Mouse (Mus musculus): ENCODE measurements at regions not wholly inside any gene's neighbourhood (a gene's known extent, or its start where the extent isn't known, plus 50 kb on each side); places are given as distances from the start of the nearest gene placed in this dataset.

GRCm38 (mm10) chr16:5536515-5536972, 280.8 kb upstream of the Eef2kmt start:
- no peak for DNase-seq

DNA sequence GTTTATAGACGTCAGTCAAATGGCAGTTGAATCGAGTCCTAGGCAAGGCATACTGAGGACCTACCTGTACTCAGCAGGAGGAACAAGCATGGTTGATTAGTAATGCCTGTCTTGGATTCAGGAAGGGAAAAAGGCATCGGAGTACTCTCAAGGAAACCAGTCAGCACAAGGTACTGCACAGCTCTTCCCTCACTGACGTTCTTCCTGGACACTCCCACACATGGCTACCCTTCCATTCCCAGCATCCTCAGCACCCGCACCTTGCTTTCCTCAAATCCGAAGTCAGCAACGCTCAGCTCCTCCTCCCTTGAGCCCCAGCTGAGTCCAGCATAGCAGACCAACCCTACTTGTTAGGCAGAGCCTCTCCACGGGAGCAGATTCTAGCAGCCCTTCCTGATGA, 279.6 kb upstream of the Eef2kmt start:
- no peak for DNase-seq

- peak; percentile 37 for DNase-seq
Measured at GRCm38 (mm10) chr16:5534862-5535261, 279.1 kb upstream of the Eef2kmt start.

DNA sequence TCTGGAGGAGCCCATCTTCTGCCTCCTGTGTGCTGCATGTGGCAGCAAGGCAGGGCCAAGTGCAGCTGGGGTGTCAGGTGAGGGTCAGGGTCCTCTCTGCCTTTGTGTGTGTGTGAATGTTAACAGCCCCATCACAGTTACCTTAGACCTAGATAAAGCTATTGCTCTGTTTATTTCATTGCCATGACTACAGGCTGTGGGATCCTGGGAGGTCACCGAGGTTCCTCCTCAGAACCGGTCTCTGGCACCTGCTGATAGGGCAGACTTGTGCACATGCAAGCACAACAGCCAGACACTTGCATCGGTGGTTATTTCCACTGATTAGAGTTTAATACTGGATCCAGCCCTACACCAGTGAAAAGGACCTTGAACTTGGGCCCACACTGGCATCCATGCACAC, 278.6 kb upstream of the Eef2kmt start:
- DNase-seq: no peak

GRCm38 (mm10) chr16:5532281-5532680, 276.5 kb upstream of the Eef2kmt start:
- no peak for DNase-seq

GRCm38 (mm10) chr16:5529823-5530222, 274.0 kb upstream of the Eef2kmt start:
- no peak for DNase-seq

DNA sequence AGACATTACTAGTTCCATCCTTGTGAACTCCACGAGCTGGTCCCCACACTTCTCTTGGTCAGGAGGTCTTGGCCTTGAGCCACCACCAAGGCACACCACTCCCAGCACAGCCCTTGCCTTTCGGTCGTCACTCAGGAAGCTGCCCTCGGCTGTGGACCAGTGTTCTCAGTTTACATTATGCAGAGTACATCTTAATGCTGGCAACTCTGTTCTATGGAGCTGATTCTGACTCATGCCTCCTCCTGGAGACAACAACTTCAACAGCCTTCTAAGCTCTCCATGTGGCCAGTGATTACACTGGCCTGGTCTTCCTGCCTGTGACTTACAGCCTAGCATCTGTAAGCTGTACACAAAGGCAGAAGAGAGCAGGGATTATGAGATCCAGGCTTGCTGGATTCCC, 272.2 kb upstream of the Eef2kmt start:
- no peak for DNase-seq

GRCm38 (mm10) chr16:5524375-5524774, 268.6 kb upstream of the Eef2kmt start:
- no peak for DNase-seq

DNA sequence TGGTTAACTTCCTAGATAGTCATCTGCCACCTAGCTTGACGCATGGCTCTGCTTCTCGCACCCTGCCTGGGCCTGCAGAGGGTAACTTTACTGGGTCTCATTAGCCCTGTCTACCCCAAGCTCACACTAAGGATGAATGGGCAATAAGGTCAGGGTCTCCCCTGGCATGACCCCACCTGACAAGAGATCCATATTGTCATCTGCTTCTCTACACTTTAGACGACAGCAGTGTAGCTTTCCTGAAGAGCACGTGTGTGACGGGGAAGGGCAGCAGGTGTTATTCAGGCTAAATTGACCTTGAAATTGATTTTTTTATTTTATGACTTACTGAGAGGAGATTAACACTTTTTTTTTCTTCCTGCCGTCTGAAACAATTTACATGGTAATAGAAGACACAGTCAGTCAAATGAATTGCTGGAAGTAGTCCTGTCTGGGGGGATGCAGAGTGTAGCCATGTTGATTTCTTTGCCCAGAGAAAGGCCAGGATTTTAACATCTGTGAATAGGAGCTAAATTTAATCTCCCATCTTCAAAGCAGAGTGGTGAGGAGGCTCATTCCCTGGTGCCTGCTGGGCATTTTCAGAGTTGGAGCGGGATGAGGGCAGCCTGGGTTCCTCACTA, 267.7 kb upstream of the Eef2kmt start:
- DNase-seq: no peak

- no peak for DNase-seq
Measured at GRCm38 (mm10) chr16:5517746-5518145, 262.0 kb upstream of the Eef2kmt start.

DNA sequence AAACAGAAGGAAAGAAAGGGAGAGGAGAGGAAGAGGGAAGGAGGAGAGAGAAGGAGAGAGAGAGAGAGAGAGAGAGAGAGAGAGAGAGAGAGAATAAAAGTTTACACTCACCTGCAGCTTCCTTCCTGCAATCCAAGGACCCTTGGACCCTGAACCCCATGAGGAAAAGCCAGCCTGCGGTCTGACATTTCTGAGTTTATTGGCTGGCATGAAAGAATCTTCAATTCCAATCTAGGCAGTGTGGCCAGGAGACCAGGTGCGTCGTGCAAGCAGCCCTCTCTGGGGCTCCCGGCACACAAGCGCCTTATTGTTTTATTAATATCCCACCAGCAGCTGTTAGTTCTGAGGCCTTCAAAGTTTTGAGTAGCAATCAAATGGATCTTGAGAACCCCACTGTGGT, 260.1 kb upstream of the Eef2kmt start:
- DNase-seq: no peak

- DNase-seq: no peak
Measured at GRCm38 (mm10) chr16:5507261-5507660, 251.5 kb upstream of the Eef2kmt start.

DNA sequence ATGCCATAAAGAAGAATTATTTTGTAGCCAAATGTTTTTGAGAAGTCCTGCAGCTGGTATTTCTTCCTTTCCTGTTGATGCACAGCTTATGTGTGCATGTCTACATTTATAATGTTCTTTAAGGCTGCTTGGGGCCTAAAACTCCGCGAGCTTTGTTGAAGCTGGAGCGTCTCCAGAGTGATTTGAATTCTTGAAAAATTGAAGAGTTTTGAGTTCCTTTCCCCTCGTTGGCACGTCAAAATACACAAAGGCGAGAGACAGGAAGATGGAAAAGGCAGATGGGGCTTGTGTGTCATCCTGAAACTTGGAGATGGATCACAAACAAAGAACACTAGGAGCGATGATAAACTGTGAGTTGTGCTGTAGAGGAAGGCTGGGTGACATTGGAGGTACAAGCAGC, 246.2 kb upstream of the Eef2kmt start:
- DNase-seq: no peak

DNA sequence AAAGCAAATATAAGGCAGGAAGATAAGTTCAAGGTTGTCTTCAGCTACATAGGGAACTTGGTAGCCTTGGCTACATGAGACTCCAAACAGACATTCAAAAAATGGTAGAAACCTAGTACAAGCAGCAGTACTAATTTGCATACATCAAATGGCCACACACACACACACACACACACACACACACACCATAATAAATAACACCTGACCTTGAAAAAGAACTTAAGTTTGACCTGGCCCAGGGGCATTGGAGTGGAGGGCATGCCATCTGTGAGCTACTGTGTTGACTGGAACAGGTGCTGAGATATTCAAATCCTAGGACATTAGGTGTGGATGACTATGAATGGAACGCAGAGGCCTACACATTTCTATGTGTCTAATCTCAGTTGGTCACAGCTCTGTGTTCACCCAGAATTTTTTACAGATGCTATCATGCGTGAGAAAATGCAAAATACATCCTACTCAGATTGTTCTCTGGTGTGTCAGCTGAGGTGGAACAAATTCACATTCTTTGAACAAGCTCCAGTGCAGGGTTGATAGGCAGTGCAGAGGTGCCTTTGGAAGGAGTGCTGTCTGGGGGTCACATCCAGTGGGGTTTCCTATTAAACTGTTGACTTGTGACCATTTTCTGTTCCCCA, 240.4 kb upstream of the Eef2kmt start:
- no peak for DNase-seq

DNA sequence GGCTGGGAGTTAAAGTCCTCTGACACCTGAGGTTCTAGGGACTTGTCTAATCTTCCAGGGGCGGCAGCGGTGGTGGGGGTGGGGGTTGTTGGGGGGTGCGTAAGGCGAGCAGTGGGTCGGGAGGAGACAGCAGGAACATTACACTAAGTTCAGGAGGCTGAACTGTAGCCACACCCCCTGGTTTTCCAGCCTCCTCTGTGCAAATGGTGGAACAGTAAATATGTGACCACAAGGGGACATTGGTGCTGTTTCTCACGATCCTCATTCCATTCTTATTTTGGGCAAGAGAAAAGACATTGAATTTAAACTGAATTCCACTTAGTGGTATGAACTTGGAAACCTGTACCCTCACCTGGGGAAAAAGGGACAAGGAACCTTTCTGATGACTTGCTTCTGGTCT, 237.6 kb upstream of the Eef2kmt start:
- DNase-seq: no peak

GRCm38 (mm10) chr16:5487259-5487658, 231.5 kb upstream of the Eef2kmt start:
- DNase-seq: no peak

GRCm38 (mm10) chr16:5483337-5483736, 227.6 kb upstream of the Eef2kmt start:
- DNase-seq: no peak

GRCm38 (mm10) chr16:5480148-5480547, 224.4 kb upstream of the Eef2kmt start:
- no peak for DNase-seq

DNA sequence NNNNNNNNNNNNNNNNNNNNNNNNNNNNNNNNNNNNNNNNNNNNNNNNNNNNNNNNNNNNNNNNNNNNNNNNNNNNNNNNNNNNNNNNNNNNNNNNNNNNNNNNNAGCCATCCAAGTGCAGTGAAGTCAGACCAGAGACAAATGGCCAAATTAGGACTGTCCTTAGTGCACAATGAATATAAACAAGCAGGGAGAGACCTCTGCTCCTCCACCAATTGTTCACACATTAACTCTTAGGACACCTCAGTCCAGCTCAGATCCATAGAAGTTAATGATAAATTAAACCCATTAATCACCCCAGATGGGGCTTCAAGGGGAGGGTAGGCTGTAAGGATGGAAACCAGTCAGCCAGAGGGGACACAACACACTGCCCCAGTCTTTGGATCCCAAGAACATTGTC, 223.2 kb upstream of the Eef2kmt start:
- no peak for DNase-seq

GRCm38 (mm10) chr16:5471321-5471720, 215.5 kb upstream of the Eef2kmt start:
- peak; percentile 57 for DNase-seq

GRCm38 (mm10) chr16:5467587-5467986, 211.8 kb upstream of the Eef2kmt start:
- peak; percentile 49 for DNase-seq

DNA sequence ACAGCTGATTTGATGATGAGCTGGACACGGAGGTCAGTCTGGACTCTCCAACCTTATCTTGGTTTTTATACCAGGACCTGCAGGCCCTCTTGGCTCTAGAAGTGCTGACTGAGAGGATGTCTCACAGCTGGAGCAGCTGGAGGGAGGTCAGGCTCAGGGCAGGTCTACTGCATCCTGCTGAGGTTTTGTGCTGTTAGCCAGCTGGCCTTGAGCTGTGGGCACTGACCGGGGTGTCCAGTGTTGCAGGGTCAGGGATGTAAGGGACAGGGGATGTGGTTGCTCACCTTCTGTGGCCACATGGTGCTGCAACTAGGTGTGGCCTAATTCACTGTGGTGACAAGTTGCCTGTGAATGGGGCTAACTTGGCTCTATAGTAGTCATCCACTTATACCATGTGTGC, 211.0 kb upstream of the Eef2kmt start:
- no peak for DNase-seq

DNA sequence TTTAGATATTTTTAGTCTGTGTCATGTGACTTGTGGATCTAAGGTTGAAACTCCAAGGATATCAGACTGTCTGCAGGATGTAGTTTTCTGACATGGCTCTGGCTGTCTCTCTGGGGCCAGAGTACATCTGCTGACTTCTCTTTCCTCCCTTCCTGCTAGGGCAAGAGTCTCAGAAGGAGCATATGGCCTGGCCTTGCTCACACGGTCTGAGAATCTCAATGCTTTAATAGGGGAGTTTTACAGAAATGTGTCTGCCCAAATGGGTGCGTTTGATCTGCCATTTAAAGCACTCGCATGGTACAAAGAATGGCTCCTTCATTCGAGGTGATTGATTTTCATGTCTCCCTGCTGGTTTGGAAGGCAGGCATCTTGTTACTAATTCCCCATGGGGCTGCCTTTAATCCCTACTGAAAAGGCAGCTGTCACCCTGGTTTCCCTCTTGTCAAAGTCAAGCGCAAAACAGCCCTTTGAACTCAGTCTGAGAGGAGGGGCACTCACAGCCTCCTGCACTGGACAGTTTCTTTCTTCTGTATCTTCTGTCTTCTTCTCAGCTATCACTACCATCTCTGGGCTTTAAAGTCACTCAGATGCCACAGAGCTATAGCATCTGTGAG, 199.7 kb upstream of the Eef2kmt start:
- DNase-seq: no peak

DNA sequence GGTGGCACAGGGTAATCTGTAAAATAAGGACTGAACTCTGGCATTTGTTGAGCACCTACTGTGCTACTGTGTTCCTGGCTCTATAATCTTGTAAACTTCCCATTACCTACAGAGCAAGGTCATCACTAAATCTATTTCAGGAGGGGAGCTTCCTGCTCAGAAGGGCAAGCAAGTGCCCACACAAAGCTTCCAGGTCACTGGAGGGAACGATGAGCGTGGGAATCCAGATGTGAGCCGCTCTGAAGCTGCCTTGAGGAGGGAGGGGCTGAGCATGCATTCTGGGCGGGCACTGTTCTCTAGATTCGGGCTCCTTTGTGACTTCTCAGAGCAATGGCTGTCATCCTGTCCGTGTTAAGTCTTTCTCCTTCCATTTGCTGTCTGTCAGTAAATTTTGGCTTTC, 198.5 kb upstream of the Eef2kmt start:
- DNase-seq: no peak

GRCm38 (mm10) chr16:5452971-5453370, 197.2 kb upstream of the Eef2kmt start:
- DNase-seq: no peak

Data from right cerebral cortex, postnatal 14 days (tissue).